Mouse (Mus musculus): Measurements from ENCODE around the gene Rbm33. TPM values are rescaled to one million over a fixed set of nuclear protein-coding genes. Genes with fewer than 3 reads are reported as not detected.

The Rbm33 gene
- polyA plus RNA-seq, 1 experiment from 2014 or later = 12.1 TPM

DNA sequence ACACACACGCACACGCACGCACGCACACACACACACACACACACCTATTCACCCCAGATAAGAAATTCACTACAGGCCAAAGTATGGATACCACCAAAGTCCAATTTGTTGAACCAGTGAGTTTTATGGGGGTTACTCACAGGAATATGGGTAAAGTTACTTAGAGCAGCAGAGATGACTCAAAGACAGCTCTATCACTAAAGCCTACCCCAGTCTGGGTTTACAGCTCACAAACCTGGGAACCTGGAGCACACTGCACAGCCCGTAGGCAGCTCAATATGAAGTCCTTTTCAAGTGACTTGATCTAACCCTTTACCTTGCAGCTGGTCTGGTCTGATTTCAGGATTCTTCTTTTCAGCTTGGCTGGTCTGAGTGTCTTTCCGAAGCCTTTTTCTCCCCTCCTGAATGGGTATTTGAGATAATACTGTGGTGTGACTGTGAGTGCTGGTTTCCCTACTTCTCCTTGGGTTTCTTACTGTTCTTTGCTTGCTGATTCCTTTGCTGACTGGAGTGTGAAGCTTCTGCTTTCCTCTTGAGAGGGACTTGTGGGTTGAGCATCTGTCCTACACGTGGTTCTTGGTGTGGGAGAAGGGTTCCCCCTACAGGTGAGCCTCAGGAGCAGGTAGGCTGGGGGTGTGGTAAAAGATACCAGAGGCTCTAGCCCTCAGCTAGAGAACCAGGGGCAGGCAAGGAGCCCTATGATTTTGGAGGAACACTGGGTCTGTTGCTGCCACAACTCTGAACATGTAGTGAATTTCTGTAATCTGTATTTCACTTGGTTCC, 12.3 kb downstream of the Rbm33 start:
- Histone ChIP-seq H3K4me1 (no peaks in the 10 kb centered on the region), H3K36me3 (peaks cover 5% of the 10 kb centered on the region; the same call in 1 of the 2 replicates), H3K27ac (no peak overlapping the region), H3K27me3 (replicated peaks) (no peaks in the 10 kb centered on the region), H3K9ac (no peak overlapping the region), H3K4me2 (no peak overlapping the region), H3K4me3 (replicated peaks) (no peak overlapping the region), H3K9me3 (no peaks in the 10 kb centered on the region)
- 0 out of 2 replicates have a peak, but pooled peaks have one; percentile 39 for ATAC-seq (ENCODE audit: insufficient read depth, low FRiP score, low read depth)
- 73% methylated on average over 7 of the region's 7 CpGs for WGBS

DNA sequence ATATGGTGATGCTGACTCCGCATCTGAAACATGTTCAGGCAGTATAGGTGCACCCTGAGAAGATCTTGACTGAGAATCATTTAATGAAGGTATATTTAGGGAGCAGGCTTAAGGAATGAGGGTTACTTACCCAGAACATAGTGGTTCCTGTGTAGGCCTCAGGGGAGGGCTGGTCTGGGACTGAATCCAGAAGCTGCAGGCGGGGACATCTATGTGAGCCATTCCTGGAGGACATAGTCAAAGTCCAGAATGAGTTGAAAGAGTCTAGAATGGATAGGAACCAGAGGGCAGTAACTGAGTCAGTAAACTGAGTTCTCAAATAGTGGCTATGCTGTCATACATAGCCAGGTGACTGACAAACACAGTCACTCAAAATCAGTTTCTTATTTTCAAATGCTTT, 16.8 kb downstream of the Rbm33 start:
- peaks cover 19% of the 10 kb centered on the region; the same call in 1 of the 2 replicates for H3K36me3 ChIP-seq

GRCm38 (mm10) chr5:28351857-28352513, 35.1 kb downstream of the Rbm33 start:
- no peaks in the 10 kb centered on the region for H3K27me3 ChIP-seq (replicated peaks)
- H3K9me3 ChIP-seq = no peaks in the 10 kb centered on the region
- H3K4me2 ChIP-seq = no peak overlapping the region
- no peak overlapping the region for H3K4me3 ChIP-seq (replicated peaks)
- H3K4me1 ChIP-seq = no peaks in the 10 kb centered on the region
- ATAC-seq (ENCODE audit: insufficient read depth, low FRiP score, low read depth) = no peak; the same call in 1 of the 2 replicates
- peaks cover 27% of the 10 kb centered on the region for H3K36me3 ChIP-seq
- H3K27ac ChIP-seq = no peak overlapping the region
- H3K9ac ChIP-seq = no peak overlapping the region

More for the DNA sequence above, 16.8 kb downstream of the Rbm33 start:
- Histone ChIP-seq H3K27me3 (replicated peaks) (no peaks in the 10 kb centered on the region), H3K4me2 (no peak overlapping the region), H3K9ac (no peak overlapping the region), H3K4me3 (replicated peaks) (no peak overlapping the region), H3K27ac (no peak overlapping the region), H3K4me1 (no peaks in the 10 kb centered on the region), H3K9me3 (no peaks in the 10 kb centered on the region)
- no peak for ATAC-seq (ENCODE audit: insufficient read depth, low FRiP score, low read depth)
- 91% methylated on average over 2 of the region's 2 CpGs for WGBS

DNA sequence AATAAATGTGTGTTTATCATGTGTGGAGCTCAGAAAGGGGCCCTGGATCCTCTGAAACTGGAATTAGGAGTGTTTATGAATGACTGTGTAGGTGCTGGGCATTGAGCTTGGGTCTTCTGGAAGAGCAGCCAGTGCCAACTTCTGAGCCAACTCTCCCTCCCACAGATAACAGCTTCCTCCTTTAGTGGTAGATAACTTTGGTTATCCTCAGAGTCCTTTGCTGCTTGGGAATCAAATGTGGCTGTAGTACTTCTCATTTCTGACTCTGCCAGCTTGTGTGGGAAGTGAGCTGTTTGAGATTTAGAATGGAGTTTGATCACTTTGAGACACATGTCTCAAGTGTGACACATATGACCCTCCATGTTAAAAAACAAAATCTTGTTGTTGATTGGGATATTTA, 38.7 kb downstream of the Rbm33 start:
- Histone ChIP-seq H3K27me3 (replicated peaks) (no peaks in the 10 kb centered on the region), H3K9ac (no peak overlapping the region), H3K9me3 (no peaks in the 10 kb centered on the region), H3K4me2 (no peak overlapping the region), H3K27ac (no peak overlapping the region), H3K36me3 (peaks cover 32% of the 10 kb centered on the region), H3K4me3 (replicated peaks) (no peak overlapping the region), H3K4me1 (no peaks in the 10 kb centered on the region)
- ATAC-seq (ENCODE audit: insufficient read depth, low FRiP score, low read depth) = no peak

GRCm38 (mm10) chr5:28360745-28361144, 43.8 kb downstream of the Rbm33 start:
- no peak for ATAC-seq (ENCODE audit: insufficient read depth, low FRiP score, low read depth)
- Histone ChIP-seq H3K27ac (no peak overlapping the region), H3K4me3 (replicated peaks) (no peak overlapping the region), H3K27me3 (replicated peaks) (no peaks in the 10 kb centered on the region), H3K4me2 (no peak overlapping the region), H3K36me3 (peaks cover 51% of the 10 kb centered on the region), H3K9ac (no peak overlapping the region), H3K9me3 (no peaks in the 10 kb centered on the region), H3K4me1 (no peaks in the 10 kb centered on the region)
- 90% methylated on average over 2 of the region's 2 CpGs for WGBS

DNA sequence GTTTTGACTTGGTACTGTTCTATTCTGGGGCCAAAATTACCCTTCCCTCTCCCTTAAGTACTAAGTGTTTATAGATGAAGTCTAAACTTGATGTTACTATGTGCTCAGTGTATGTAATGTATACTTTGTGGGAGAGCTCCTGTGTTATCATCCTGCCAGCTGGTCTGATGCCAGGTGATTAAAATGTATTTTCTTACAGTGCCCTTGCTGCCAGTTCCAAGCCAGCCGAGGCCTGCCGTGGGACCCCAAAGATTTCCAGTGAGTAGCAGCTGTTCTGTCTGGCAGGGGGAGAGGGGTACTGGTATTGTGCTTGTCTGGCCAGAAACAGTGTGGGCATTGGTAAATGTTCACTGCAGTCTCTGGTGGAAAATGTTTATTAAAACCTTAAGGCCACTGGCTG, 51.1 kb downstream of the Rbm33 start:
- no peaks in the 10 kb centered on the region for H3K4me1 ChIP-seq
- no peak overlapping the region for H3K27ac ChIP-seq
- H3K4me3 ChIP-seq (replicated peaks) = no peak overlapping the region
- peaks cover 29% of the 10 kb centered on the region for H3K36me3 ChIP-seq
- H3K9ac ChIP-seq = no peak overlapping the region
- ATAC-seq (ENCODE audit: insufficient read depth, low FRiP score, low read depth) = no peak
- no peaks in the 10 kb centered on the region for H3K9me3 ChIP-seq
- H3K27me3 ChIP-seq (replicated peaks) = no peaks in the 10 kb centered on the region
- H3K4me2 ChIP-seq = no peak overlapping the region
- 71% methylated on average over 2 of the region's 2 CpGs for WGBS

DNA sequence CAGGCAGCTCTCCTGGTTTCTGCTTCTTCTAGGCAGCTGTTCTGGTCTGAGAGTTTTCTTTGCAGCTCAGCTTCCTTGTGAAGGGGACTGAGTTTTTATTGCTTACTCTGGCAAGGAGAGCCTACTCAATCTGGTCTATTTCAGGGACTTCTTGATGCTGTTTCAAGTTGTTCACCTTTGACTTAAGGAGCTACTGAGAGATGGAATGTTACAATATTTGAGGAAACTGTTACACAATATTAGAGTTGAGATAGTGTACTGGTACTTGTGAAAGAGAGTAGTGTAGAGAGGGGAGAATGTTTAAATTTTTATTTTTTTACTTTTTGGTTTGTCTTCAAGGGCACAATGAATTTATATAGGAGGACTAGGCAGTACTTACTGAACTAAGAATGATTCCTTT, 53.9 kb downstream of the Rbm33 start:
- no peak overlapping the region for H3K27ac ChIP-seq
- peaks cover 8% of the 10 kb centered on the region; the same call in 1 of the 2 replicates for H3K36me3 ChIP-seq
- ATAC-seq (ENCODE audit: insufficient read depth, low FRiP score, low read depth) = no peak
- no peak overlapping the region for H3K9ac ChIP-seq
- H3K9me3 ChIP-seq = no peaks in the 10 kb centered on the region
- no peaks in the 10 kb centered on the region for H3K4me1 ChIP-seq
- H3K4me2 ChIP-seq = no peak overlapping the region
- H3K4me3 ChIP-seq (replicated peaks) = no peak overlapping the region
- H3K27me3 ChIP-seq (replicated peaks) = no peaks in the 10 kb centered on the region

GRCm38 (mm10) chr5:28372172-28372664, 55.3 kb downstream of the Rbm33 start:
- H3K9me3 ChIP-seq = no peaks in the 10 kb centered on the region
- no peak overlapping the region for H3K4me3 ChIP-seq (replicated peaks)
- peaks cover 8% of the 10 kb centered on the region; the same call in 1 of the 2 replicates for H3K36me3 ChIP-seq
- no peak for ATAC-seq (ENCODE audit: insufficient read depth, low FRiP score, low read depth)
- H3K4me1 ChIP-seq = no peaks in the 10 kb centered on the region
- H3K27ac ChIP-seq = no peak overlapping the region
- WGBS = 81% methylated on average over 1 of the region's 1 CpGs
- H3K27me3 ChIP-seq (replicated peaks) = no peaks in the 10 kb centered on the region
- no peak overlapping the region for H3K4me2 ChIP-seq
- H3K9ac ChIP-seq = no peak overlapping the region

DNA sequence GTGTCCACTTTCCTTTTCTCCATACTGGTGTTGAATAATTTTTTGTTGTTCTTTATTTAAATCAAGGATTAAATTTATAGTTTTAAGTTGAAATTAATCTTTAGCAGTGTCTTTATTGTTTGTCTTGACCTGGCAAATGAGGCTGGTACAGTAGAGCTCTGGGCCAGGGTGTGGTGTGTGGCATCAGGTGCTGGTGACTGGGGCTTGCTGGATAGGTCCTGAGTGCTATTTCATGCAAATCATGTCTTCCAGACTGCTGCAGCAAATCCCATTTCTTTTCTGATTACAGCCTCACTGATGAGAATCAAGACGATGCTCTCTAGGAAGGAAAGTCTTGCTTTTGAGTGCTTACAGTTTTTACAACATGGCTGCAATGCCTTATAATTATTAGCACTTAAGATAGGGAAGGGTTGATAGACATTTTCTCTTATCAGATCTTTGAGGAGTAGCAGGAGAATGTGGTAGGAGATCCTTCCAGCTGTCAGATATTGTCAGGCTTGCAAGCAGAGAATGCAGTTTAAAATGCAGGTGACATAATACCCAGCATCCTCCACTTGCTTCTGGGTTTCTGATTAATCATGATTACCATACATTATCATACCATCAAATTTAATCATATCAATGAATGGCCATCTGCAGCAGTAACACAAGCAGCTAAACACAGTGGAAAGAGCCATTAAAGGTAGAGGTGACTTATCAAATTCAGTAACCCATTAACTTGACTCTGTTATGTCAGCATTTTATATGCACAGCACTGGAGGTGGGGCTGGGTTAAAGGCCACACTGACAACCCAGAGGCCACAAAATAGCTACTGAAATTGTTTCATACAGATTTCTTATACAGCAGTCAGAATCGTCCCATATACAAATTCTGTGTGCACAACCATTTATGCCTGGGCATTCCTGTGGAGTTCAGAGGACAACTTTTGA, 56.8 kb downstream of the Rbm33 start:
- WGBS = 78% methylated on average over 2 of the region's 2 CpGs
- no peak overlapping the region for H3K27ac ChIP-seq
- ATAC-seq (ENCODE audit: insufficient read depth, low FRiP score, low read depth) = no peak
- H3K4me2 ChIP-seq = no peak overlapping the region
- H3K4me3 ChIP-seq (replicated peaks) = no peak overlapping the region
- H3K9ac ChIP-seq = no peak overlapping the region
- no peaks in the 10 kb centered on the region for H3K9me3 ChIP-seq
- H3K27me3 ChIP-seq (replicated peaks) = no peaks in the 10 kb centered on the region
- H3K4me1 ChIP-seq = no peaks in the 10 kb centered on the region
- peaks cover 10% of the 10 kb centered on the region; the same call in 1 of the 2 replicates for H3K36me3 ChIP-seq

DNA sequence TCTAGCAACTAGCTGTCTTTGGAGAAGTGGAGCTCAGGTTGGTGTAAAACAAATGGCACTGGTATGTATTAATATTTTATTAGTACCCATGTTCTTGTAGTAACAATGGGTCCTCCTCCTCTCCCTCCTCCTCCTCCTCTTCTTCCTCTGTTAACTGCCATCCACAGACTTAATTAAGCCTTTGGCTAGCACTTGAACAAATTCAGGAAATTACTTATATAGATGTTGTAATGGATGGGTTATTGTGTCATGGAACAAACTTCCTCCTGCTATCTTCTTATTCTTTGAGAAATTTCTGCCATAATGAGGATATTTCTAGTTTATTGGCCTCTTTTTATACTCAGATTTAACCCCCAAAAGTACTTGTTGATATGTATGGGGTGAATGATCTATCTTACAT, 60.4 kb downstream of the Rbm33 start:
- no peaks in the 10 kb centered on the region for H3K4me1 ChIP-seq
- H3K4me3 ChIP-seq (replicated peaks) = no peak overlapping the region
- H3K27me3 ChIP-seq (replicated peaks) = no peaks in the 10 kb centered on the region
- no peak overlapping the region for H3K27ac ChIP-seq
- no peak overlapping the region for H3K4me2 ChIP-seq
- H3K9me3 ChIP-seq = no peaks in the 10 kb centered on the region
- no peak for ATAC-seq (ENCODE audit: insufficient read depth, low FRiP score, low read depth)
- H3K36me3 ChIP-seq = peaks cover 7% of the 10 kb centered on the region
- H3K9ac ChIP-seq = no peak overlapping the region

- no peak for ATAC-seq (ENCODE audit: insufficient read depth, low FRiP score, low read depth)
Measured at GRCm38 (mm10) chr5:28382289-28382688, 65.4 kb downstream of the Rbm33 start.

More at GRCm38 (mm10) chr5:28382289-28382688, 65.4 kb downstream of the Rbm33 start:
- WGBS = 80% methylated on average over 1 of the region's 1 CpGs
- H3K9me3 ChIP-seq = no peaks in the 10 kb centered on the region
- H3K4me2 ChIP-seq = no peak overlapping the region
- peaks cover 11% of the 10 kb centered on the region for H3K36me3 ChIP-seq
- no peak overlapping the region for H3K4me3 ChIP-seq (replicated peaks)
- no peak overlapping the region for H3K9ac ChIP-seq
- H3K27ac ChIP-seq = no peak overlapping the region
- no peaks in the 10 kb centered on the region for H3K4me1 ChIP-seq
- no peaks in the 10 kb centered on the region for H3K27me3 ChIP-seq (replicated peaks)

Data from stomach, embryonic 15.5 days (tissue).